Mouse (Mus musculus) midbrain, embryonic 10.5 days (tissue): ENCODE measurements at regions not wholly inside any gene's neighbourhood (a gene's known extent, or its start where the extent isn't known, plus 50 kb on each side); places are given as distances from the start of the nearest gene placed in this dataset.

Experiments used
- DNase-seq: peaks from one replicate; pipeline ENCODE4 v3.0.0-alpha.2; 2017; ENCODE audit warnings: low spot score
- H3K27ac ChIP-seq: fragments of 300-500 bp; sonication (generic); replicated peaks from 2 replicates; pipeline ENCODE4 v1.5.1; 2016; ENCODE audit warnings: mild to moderate bottlenecking
- H3K27me3 ChIP-seq: fragments of 300-500 bp; sonication (generic); 2 replicates; pipeline ENCODE4 v1.6.1; 2016; ENCODE audit warnings: low read depth, mild to moderate bottlenecking; ENCODE audit not compliant: poor library complexity, severe bottlenecking
- H3K36me3 ChIP-seq: fragments of 300-500 bp; sonication (generic); 2 replicates; pipeline ENCODE4 v1.6.1; 2016; ENCODE audit warnings: mild to moderate bottlenecking, moderate library complexity
- H3K4me1 ChIP-seq: fragments of 300-500 bp; sonication (generic); 2 replicates; pipeline ENCODE4 v1.6.1; 2016
- H3K4me3 ChIP-seq: fragments of 300-500 bp; sonication (generic); 2 replicates; pipeline ENCODE4 v1.5.1; 2016; ENCODE audit warnings: mild to moderate bottlenecking, moderate library complexity
- H3K9me3 ChIP-seq: fragments of 300-500 bp; sonication (generic); replicated peaks from 2 replicates; pipeline ENCODE4 v1.6.1; 2016; ENCODE audit warnings: mild to moderate bottlenecking
- WGBS: fragments of 180-500 bp; shearing (Covaris S2); methylation state at CpG from one replicate; pipeline ENCODE4 v1.1.7; 2016; 5-methylcytosine and 5-hydroxymethylcytosine counted together

- 65% methylated on average over 1 of the region's 1 CpGs for WGBS
- no peak overlapping the region for H3K4me3 ChIP-seq
- H3K27ac ChIP-seq, result no peak overlapping the region
- no peak for DNase-seq
- no peaks in the 10 kb centered on the region for H3K36me3 ChIP-seq
- H3K9me3 ChIP-seq, result no peaks in the 10 kb centered on the region
- H3K27me3 ChIP-seq, result no peaks in the 10 kb centered on the region
- H3K4me1 ChIP-seq, result no peaks in the 10 kb centered on the region
These were observed 581.4 kb upstream of the N6amt1 start for GRCm38 (mm10) chr16:86772586-86772985.

- H3K36me3 ChIP-seq, result no peaks in the 10 kb centered on the region
- H3K4me1 ChIP-seq, result no peaks in the 10 kb centered on the region
- H3K9me3 ChIP-seq, result no peaks in the 10 kb centered on the region
- DNase-seq, result no peak
- H3K4me3 ChIP-seq, result no peak overlapping the region
- H3K27ac ChIP-seq, result no peak overlapping the region
- WGBS, result 90% methylated on average over 3 of the region's 3 CpGs
- H3K27me3 ChIP-seq, result no peaks in the 10 kb centered on the region
These were observed 585.1 kb upstream of the N6amt1 start for GRCm38 (mm10) chr16:86768912-86769311.

- Histone ChIP-seq H3K27me3 (no peaks in the 10 kb centered on the region), H3K9me3 (no peaks in the 10 kb centered on the region), H3K4me1 (no peaks in the 10 kb centered on the region), H3K27ac (no peak overlapping the region), H3K4me3 (no peak overlapping the region), H3K36me3 (no peaks in the 10 kb centered on the region)
- DNase-seq, result no peak
- 88% methylated on average over 3 of the region's 3 CpGs for WGBS
These were observed 585.6 kb upstream of the N6amt1 start for GRCm38 (mm10) chr16:86768355-86768754.

DNA sequence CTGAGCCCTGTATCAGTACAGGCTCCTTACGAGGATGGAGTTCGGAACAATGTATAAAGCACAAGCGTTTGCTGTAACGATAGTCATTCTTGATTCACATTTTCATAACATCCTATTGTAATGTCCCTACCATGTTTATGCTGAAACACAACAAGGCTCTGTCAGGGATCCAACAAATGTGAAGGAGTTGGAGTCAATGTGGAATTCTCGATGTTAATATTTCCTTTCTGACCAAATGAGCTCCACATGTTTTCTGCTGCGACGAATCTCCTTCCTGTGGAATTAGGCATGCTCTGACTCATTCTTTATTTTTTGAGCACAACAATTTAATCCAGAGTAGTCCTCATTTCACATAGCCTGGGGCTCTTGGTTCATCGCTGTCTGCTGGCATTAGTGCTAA is 588.0 kb upstream of the N6amt1 start:
- H3K36me3 ChIP-seq, result no peaks in the 10 kb centered on the region
- no peaks in the 10 kb centered on the region for H3K4me1 ChIP-seq
- H3K9me3 ChIP-seq, result no peaks in the 10 kb centered on the region
- DNase-seq, result no peak
- no peak overlapping the region for H3K27ac ChIP-seq
- no peak overlapping the region for H3K4me3 ChIP-seq
- WGBS, result 90% methylated on average over 8 of the region's 8 CpGs
- H3K27me3 ChIP-seq, result no peaks in the 10 kb centered on the region

DNA sequence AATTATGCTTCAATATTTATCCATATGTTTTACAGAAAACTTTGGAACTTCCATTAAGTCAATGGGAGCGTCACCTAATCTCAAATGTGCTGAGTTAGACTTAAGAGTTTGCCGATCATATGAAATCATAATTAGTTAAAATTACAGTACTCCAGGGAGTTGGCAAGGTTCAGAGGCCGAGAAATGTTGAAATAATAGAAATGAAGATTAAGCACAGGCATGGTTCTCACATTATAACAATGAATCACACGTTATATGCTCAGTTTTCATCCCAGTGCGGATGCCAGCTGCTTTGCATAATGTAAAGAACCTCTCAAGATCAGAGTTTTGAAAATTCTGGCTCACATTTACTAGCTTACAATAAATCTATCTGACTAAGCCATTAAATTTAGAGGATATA is 612.7 kb upstream of the N6amt1 start:
- no peak for DNase-seq
- WGBS, result 88% methylated on average over 5 of the region's 5 CpGs

GRCm38 (mm10) chr16:86718982-86719771 is 634.8 kb upstream of the N6amt1 start:
- Histone ChIP-seq H3K36me3 (no peaks in the 10 kb centered on the region), H3K4me3 (no peak overlapping the region), H3K27me3 (no peaks in the 10 kb centered on the region), H3K27ac (no peak overlapping the region), H3K4me1 (no peaks in the 10 kb centered on the region), H3K9me3 (no peaks in the 10 kb centered on the region)
- no peak for DNase-seq
- 71% methylated on average over 5 of the region's 5 CpGs for WGBS

More for the DNA sequence above, 612.7 kb upstream of the N6amt1 start:
- Histone ChIP-seq H3K4me3 (no peak overlapping the region), H3K4me1 (no peaks in the 10 kb centered on the region), H3K27ac (no peak overlapping the region), H3K9me3 (no peaks in the 10 kb centered on the region), H3K27me3 (no peaks in the 10 kb centered on the region), H3K36me3 (no peaks in the 10 kb centered on the region)

DNA sequence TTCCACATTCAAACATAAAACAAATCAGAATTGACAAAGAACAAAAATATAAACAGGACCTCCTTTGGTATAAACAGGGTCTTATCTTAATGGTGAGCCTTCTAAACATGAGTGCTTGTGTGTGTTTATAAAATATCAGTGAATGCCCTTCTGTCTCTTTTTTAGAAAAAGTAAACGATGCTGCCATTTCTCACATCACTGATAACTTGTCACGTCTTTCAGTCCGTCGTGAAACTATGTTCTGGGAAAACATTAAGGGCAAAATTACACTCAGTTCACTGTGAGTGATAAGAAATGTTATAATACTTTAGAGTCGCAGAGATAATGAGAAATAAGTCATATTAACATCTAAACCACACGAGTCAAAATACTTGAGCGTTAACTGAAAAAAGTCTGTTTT is 635.6 kb upstream of the N6amt1 start:
- H3K36me3 ChIP-seq, result no peaks in the 10 kb centered on the region
- no peaks in the 10 kb centered on the region for H3K9me3 ChIP-seq
- H3K4me3 ChIP-seq, result no peak overlapping the region
- no peak for DNase-seq
- H3K4me1 ChIP-seq, result no peaks in the 10 kb centered on the region
- no peak overlapping the region for H3K27ac ChIP-seq
- 88% methylated on average over 7 of the region's 7 CpGs for WGBS
- H3K27me3 ChIP-seq, result no peaks in the 10 kb centered on the region

DNA sequence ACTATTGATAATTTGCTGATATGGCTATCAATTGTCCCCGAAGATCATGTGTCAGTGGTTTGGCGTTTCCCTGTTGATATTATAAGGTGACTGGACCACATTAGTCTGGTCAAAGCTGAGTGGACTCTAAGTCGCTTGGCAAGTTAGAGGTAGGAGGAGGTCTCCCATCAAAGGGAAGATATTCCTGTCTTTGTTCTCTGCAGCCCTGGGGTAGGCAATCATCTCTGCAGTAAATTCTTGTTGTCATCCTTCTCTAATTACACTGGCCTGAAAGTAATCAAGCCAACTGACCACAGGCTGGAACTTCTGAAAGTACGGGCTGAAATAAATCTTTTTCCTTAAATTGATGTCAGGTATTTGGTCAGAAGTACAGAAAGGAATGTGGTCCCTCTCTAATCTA is 652.3 kb upstream of the N6amt1 start:
- no peaks in the 10 kb centered on the region for H3K27me3 ChIP-seq
- no peak for DNase-seq
- no peaks in the 10 kb centered on the region for H3K9me3 ChIP-seq
- no peaks in the 10 kb centered on the region for H3K4me1 ChIP-seq
- no peak overlapping the region for H3K4me3 ChIP-seq
- 79% methylated on average over 4 of the region's 4 CpGs for WGBS
- no peaks in the 10 kb centered on the region for H3K36me3 ChIP-seq
- no peak overlapping the region for H3K27ac ChIP-seq

- H3K36me3 ChIP-seq, result no peaks in the 10 kb centered on the region
- no peak overlapping the region for H3K27ac ChIP-seq
- H3K4me1 ChIP-seq, result no peaks in the 10 kb centered on the region
- H3K4me3 ChIP-seq, result no peak overlapping the region
- no peaks in the 10 kb centered on the region for H3K9me3 ChIP-seq
- H3K27me3 ChIP-seq, result no peaks in the 10 kb centered on the region
- WGBS, result 62% methylated on average over 3 of the region's 3 CpGs
- DNase-seq, result no peak
These were observed 659.5 kb upstream of the N6amt1 start for GRCm38 (mm10) chr16:86694497-86694896.

DNA sequence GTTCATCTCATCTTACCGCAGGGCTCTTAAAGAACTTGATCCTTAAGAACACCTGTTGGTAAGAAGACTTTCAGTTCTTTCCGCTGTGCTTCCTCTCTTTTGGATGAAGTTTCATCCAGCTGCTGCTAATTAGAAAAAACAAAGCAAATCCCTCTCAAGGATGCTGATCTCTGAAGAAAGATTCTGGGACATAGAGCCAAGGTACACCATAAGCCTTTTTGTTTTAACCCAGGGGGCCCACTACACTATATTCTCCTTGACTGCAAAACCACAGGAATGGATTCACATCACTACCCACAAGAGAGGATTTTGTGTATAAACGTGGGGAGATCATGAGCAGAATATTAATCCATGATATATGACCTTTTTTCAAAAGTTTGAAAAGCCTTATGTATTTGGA is 694.8 kb upstream of the N6amt1 start:
- no peak for DNase-seq
- WGBS, result 67% methylated on average over 3 of the region's 3 CpGs
- no peak overlapping the region for H3K4me3 ChIP-seq
- H3K4me1 ChIP-seq, result no peaks in the 10 kb centered on the region
- H3K27me3 ChIP-seq, result no peaks in the 10 kb centered on the region
- H3K27ac ChIP-seq, result no peak overlapping the region
- H3K9me3 ChIP-seq, result no peaks in the 10 kb centered on the region
- H3K36me3 ChIP-seq, result no peaks in the 10 kb centered on the region

GRCm38 (mm10) chr16:86647316-86647715 is 706.7 kb upstream of the N6amt1 start:
- no peaks in the 10 kb centered on the region for H3K9me3 ChIP-seq
- H3K27ac ChIP-seq, result no peak overlapping the region
- no peaks in the 10 kb centered on the region for H3K36me3 ChIP-seq
- H3K4me1 ChIP-seq, result no peaks in the 10 kb centered on the region
- DNase-seq, result no peak
- no peaks in the 10 kb centered on the region for H3K27me3 ChIP-seq
- 90% methylated on average over 5 of the region's 5 CpGs for WGBS
- H3K4me3 ChIP-seq, result no peak overlapping the region

DNA sequence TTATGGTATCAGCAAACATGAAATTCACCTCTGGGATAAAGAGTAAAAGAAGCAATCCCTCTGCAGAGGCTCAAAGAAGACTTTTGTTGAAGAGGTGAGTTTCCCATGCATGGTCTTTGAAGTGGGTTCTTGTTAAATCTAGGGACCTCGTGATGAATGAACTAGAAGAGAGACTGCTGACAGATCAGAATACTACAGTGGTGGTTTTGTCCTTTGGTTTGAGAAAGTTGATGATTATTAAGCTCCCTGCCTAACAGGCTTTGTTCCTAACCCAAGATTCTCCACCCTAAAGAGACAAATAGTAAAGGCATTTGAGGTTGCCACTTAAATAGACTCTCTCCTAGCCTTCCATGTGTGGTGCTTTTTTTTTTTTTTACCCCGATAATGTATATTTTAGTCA is 707.2 kb upstream of the N6amt1 start:
- H3K4me3 ChIP-seq, result no peak overlapping the region
- no peaks in the 10 kb centered on the region for H3K9me3 ChIP-seq
- 79% methylated on average over 2 of the region's 2 CpGs for WGBS
- no peaks in the 10 kb centered on the region for H3K36me3 ChIP-seq
- H3K27ac ChIP-seq, result no peak overlapping the region
- no peak for DNase-seq
- no peaks in the 10 kb centered on the region for H3K27me3 ChIP-seq
- no peaks in the 10 kb centered on the region for H3K4me1 ChIP-seq

GRCm38 (mm10) chr16:86645436-86645835 is 708.5 kb upstream of the N6amt1 start:
- WGBS, result 88% methylated on average over 1 of the region's 1 CpGs
- Histone ChIP-seq H3K4me1 (no peaks in the 10 kb centered on the region), H3K9me3 (no peaks in the 10 kb centered on the region), H3K36me3 (no peaks in the 10 kb centered on the region), H3K4me3 (no peak overlapping the region), H3K27me3 (no peaks in the 10 kb centered on the region), H3K27ac (no peak overlapping the region)
- DNase-seq, result no peak

DNA sequence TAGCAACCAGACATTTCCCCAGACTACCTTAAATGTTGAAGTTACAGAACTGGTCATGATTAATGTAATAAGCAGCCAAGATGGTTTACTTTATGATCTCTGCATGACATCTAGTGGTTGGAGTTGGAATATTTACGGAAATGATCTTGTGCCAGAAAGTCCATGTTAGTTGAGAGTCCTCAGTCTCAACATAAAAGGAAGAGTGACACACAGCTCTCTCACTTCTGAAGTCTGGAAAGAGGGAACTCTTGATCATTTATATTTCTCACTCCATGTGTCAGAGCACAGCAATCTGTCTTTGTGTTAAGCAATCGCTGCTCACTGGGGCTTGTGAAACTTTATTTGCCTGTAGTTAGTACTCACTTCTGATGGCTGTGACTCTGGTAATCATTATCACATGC is 709.1 kb upstream of the N6amt1 start:
- Histone ChIP-seq H3K4me3 (no peak overlapping the region), H3K27ac (no peak overlapping the region), H3K27me3 (no peaks in the 10 kb centered on the region), H3K4me1 (no peaks in the 10 kb centered on the region), H3K9me3 (no peaks in the 10 kb centered on the region), H3K36me3 (no peaks in the 10 kb centered on the region)
- no peak for DNase-seq
- 77% methylated on average over 2 of the region's 2 CpGs for WGBS
